1 mouse cellular context compared by ENCODE assay signal in genomic region chr4:143412219-143413092, GRCm38 (mm10).
A peak's percentile ranks its signal among the peaks of the same experiment; 100 is the strongest.
TF ChIP-seq lines count a peak whose summit lies in the region.

Pramef8 (plus strand) TSS chr4:143412426.

TF ChIP-seq in CH12.LX, 34 proteins besides CTCF, POLR2A, EP300 and RAD21 (continued from another document):
- TF ChIP-seq MEF2A (IDR thresholded peaks at IDR 0.05; ENCODE audit: borderline replicate concordance, low read depth, low read length), result peak; percentile 31; the same call in 1 of the 2 replicates
- peak; percentile 57; the same call in 1 of the 2 replicates for TF ChIP-seq E2F4 (IDR thresholded peaks at IDR 0.05; ENCODE audit: insufficient replicate concordance, low read depth, low read length)
- peak; percentile 51; the same call in 1 of the 2 replicates for TF ChIP-seq JUND (conservative IDR thresholded peaks at IDR 0.05; ENCODE audit: low read depth, low read length)
- TF ChIP-seq ETS1 (conservative IDR thresholded peaks at IDR 0.05; ENCODE audit: low read depth, low read length), result peak; percentile 23; the same call in 1 of the 2 replicates
- TF ChIP-seq MXI1 (IDR thresholded peaks at IDR 0.05; ENCODE audit: low read depth, low read length), result peak; percentile 45; the same call in 1 of the 2 replicates
- TF ChIP-seq ZMIZ1 (IDR thresholded peaks at IDR 0.05; ENCODE audit: low read depth, low read length), result peak; percentile 77
- TF ChIP-seq SIN3A (IDR thresholded peaks at IDR 0.05; ENCODE audit: low read length), result peak; percentile 91
- peak; percentile 100 for TF ChIP-seq ELF1 (IDR thresholded peaks at IDR 0.05; ENCODE audit: low read depth, low read length)
- peak; percentile 38; the same call in 1 of the 2 replicates for TF ChIP-seq POLR2AphosphoS2 (IDR thresholded peaks at IDR 0.05; ENCODE audit: low read depth, low read length)
- no peak for TF ChIP-seq NRF1 (IDR thresholded peaks at IDR 0.05; ENCODE audit: low read depth, low read length)
- TF ChIP-seq MAX (IDR thresholded peaks at IDR 0.05; ENCODE audit: low read length), result peak; percentile 43; the same call in 1 of the 2 replicates
- no peak; the same call in 1 of the 2 replicates for TF ChIP-seq GABPA (IDR thresholded peaks at IDR 0.05; ENCODE audit: insufficient replicate concordance, low read depth, low read length)
- no peak for TF ChIP-seq JUN (IDR thresholded peaks at IDR 0.05; ENCODE audit: insufficient read depth, low read depth, low read length)
- TF ChIP-seq NELFE (IDR thresholded peaks at IDR 0.05; ENCODE audit: low read depth, low read length), result peak; percentile 76
- TF ChIP-seq CHD2 (IDR thresholded peaks at IDR 0.05; ENCODE audit: low read length), result peak; percentile 84
- TF ChIP-seq TCF12 (IDR thresholded peaks at IDR 0.05; ENCODE audit: low read depth, low read length), result peak; percentile 68
- no peak for TF ChIP-seq ZC3H11A (IDR thresholded peaks at IDR 0.05; ENCODE audit: low read depth, low read length)
- TF ChIP-seq KAT2A (IDR thresholded peaks at IDR 0.05; ENCODE audit: insufficient replicate concordance, low read length), result peak; percentile 85
- peak; percentile 94 for TF ChIP-seq TBP (conservative IDR thresholded peaks at IDR 0.05; ENCODE audit: low read depth, low read length)
- no peak for TF ChIP-seq ZKSCAN1 (IDR thresholded peaks at IDR 0.05; ENCODE audit: borderline replicate concordance, low read depth, low read length)
- no peak for TF ChIP-seq RCOR1 (conservative IDR thresholded peaks at IDR 0.05; ENCODE audit: low read depth, low read length)
- TF ChIP-seq CHD1 (IDR thresholded peaks at IDR 0.05; ENCODE audit: low read depth, low read length), result no peak
- TF ChIP-seq ZNF384 (IDR thresholded peaks at IDR 0.05; ENCODE audit: low read depth, low read length), result peak; percentile 93
